Mouse (Mus musculus) adrenal gland, postnatal 0 days (tissue): Measurements from ENCODE around the gene Lrrtm3. TPM values are rescaled to one million over a fixed set of nuclear protein-coding genes. Genes with fewer than 3 reads are reported as not detected.

Experiments used
- polyA plus RNA-seq: library from polyadenylated mRNA; unstranded; fragments of >200 nt; fragmentation: Nextera tagmentation; extraction: Ambion mirVana; gene quantifications from 2 replicates; pipeline ENCODE4 v1.2.1, GENCODE M21; 2015

Gene Lrrtm3
- 0.36 and 1.3 TPM in 2 replicates for polyA plus RNA-seq

DNA sequence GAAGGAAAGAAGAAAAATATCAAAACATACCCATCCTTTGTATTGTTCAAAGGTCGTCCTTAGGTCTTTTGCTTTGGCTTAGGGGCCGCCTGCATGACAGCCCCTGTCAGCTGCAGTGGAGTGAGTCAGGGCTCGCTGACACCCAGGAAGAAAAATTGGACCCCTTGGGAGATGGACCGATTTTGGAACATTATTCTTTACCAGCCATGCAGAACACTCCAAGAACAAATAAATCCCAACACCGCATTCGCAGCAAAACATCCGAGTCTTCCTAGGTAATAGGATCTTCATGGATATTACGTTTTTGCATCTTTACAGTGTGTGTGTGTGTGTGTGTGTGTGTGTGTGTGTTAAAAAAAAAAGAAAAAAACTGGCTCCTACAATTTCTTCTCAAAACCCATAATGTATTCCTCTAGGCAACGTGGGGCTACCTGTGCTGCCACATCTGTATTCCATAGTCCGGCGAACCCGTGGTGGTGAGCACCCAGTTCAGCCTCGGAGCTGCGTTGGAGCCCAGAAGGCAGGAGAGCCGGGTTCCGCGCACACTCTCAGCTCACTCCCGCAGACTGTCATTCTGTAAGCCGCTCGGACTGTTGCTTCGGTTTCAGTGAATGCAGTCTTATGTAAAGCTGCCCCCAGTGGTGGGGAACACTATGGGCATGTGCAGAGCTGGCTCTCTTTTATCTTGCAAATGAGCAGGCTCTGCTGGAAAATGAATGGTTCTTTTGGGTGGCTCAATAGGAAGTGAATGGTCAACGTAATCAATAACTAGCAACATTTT is at the start of gene Lrrtm3:
Gene Lrrtm3 (minus strand): TSS at position 598 of the 781 bp plus-strand sequence.

GRCm38 (mm10) chr10:63927334-63927733 is 162.7 kb downstream of the Lrrtm3 start, which contains the start of gene Gm10118:
Gene Gm10118 (minus strand): TSS chr10:63927434.

Other genes with a start within 250 kb of the Lrrtm3 start
- gene Gm10118, start 162.8 kb downstream of the Lrrtm3 start, polyA plus RNA-seq, result 0.13 and 0.17 TPM in 2 replicates